Mouse (Mus musculus) erythroblast, embryonic 14.5 days (primary cell): ENCODE data around the gene Myh13.

Source experiments
- GATA1 ChIP-seq: IDR thresholded peaks from 2 replicates; pipeline ENCODE4 v1.6.1; 2012; ENCODE audit warnings: low read length, inconsistent platforms, mixed read lengths
- TAL1 ChIP-seq: IDR thresholded peaks from 3 replicates; pipeline ENCODE4 v1.6.1; 2012; ENCODE audit warnings: low read length, inconsistent platforms, mixed read lengths

DNA sequence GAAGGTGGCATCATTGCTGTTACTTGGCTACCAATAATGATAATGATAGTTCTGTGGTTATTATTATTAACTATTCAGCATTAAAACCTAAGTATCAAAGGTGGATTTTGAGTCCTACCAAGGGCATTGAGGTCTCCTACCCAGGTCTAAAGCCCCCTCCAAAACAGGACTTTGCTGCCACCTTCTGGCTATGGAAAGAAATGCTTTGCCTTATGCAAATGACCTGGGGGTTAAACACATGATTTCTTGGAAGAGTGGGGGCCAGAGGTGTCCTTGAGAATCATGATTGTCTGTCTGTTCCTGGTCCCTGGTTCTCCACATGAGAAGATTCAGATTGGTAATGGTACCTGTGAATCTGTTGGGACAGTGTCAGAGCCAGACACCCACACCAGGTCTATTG is 54.9 kb downstream of the Myh13 start:
- TF ChIP-seq GATA1 (no peak), TAL1 (no peak)
